Mouse (Mus musculus): Measurements from ENCODE around the gene Tars2. TPM values are rescaled to one million over a fixed set of nuclear protein-coding genes. Genes with fewer than 3 reads are reported as not detected.
"Not testable (repeated sequence)": the region's sequence is repeated elsewhere in the genome, so short reads cannot be mapped to it uniquely, and the experiment has no call there.

Tars2 gene
- polyA plus RNA-seq (2012; fragmentation: generic; extraction: Trizol) = 34.3 TPM

DNA sequence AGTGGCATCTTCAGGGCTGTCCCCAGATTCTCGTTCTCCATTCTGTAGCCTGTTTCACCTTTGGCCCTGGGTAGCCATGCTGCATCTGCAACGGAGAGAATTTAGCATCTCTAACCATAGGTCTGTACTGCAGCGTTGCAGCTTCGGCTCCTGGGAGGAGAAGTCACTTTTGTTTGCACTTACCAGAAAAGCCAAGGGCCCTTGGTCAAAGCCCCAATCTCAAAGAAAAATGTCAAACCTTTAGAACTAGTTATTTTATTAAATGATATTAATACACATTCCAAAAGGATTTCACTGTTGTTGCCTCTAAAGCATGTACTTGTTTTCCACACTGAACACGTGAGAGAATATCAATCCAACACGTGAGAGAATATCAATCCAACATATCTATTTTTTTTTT lies at the start of gene Tars2:
Gene Tars2 (minus strand): TSS at position 101 of the 400 bp plus-strand sequence.
- no peak within 1 kb of the TSS for H3K4me2 ChIP-seq (ENCODE audit: low read depth)
- no peak within 1 kb of the TSS for H3ac ChIP-seq (ENCODE audit: control insufficient read depth, insufficient read length)
- no peak within 1 kb of the TSS for H3K4me3 ChIP-seq
- H3K79me2 ChIP-seq (ENCODE audit: control insufficient read depth, insufficient read depth) = no peaks in the 10 kb centered on the region
- no peaks in the 10 kb centered on the region for H3K27me3 ChIP-seq (ENCODE audit: control insufficient read depth, insufficient read depth, insufficient read length)
- TF ChIP-seq MAX (IDR thresholded peaks at IDR 0.05; ENCODE audit: low read depth) = no peak
- no peak for TF ChIP-seq E2F4 (IDR thresholded peaks at IDR 0.05; ENCODE audit: insufficient read depth)
- no peak for TF ChIP-seq TCF12 (IDR thresholded peaks at IDR 0.05; ENCODE audit: insufficient read depth, poor library complexity, severe bottlenecking)
- no peak for TF ChIP-seq MYOG (IDR thresholded peaks at IDR 0.05; ENCODE audit: control insufficient read depth in 1 of 3, insufficient read depth in 1 of 3, insufficient read length in 2 of 3, low read depth in 2 of 3)
- no peak for TF ChIP-seq USF1 (IDR thresholded peaks at IDR 0.05; ENCODE audit: low read depth)
- no peak for TF ChIP-seq POLR2A (IDR thresholded peaks at IDR 0.05; ENCODE audit: insufficient read length, low read depth)
- TF ChIP-seq POLR2AphosphoS2 (IDR thresholded peaks at IDR 0.05; ENCODE audit: insufficient read length, low read depth) = no peak
- TF ChIP-seq MYOD1 (IDR thresholded peaks at IDR 0.05; ENCODE audit: control insufficient read depth in 1 of 3, insufficient read length in 2 of 3, low read depth in 2 of 3) = no peak
- TF ChIP-seq REST (IDR thresholded peaks at IDR 0.05; ENCODE audit: insufficient read depth, insufficient read length) = no peak
- no peak for TF ChIP-seq CEBPB (IDR thresholded peaks at IDR 0.05; ENCODE audit: insufficient read depth, poor library complexity, severe bottlenecking)
- TF ChIP-seq SRF (IDR thresholded peaks at IDR 0.05; ENCODE audit: control insufficient read depth, insufficient read length, low read depth) = no peak
- H3K36me3 ChIP-seq (ENCODE audit: control insufficient read depth, insufficient read depth) = peaks cover 2% of the 10 kb centered on the region

DNA sequence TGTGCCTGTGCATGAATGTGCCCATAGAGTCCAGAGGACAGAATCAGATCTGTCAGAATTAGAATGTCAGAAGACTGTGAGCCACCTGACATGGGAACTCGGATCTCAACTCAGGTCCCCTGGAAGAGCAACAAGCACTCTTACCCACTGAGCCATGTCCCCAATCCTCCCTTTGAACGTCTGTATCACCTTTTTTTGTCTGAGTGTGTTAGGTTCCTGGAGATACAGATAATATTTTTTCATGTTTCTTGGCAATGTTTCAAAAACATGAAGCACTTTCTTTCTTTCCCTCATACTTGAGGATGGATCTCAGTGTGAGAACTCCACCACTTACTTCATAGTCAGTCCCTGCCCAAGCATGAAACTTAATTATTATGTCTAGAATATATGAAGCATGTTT lies 48.4 kb upstream of the Tars2 start:
- peaks cover 98% of the 10 kb centered on the region for H3K79me2 ChIP-seq (ENCODE audit: control insufficient read depth, insufficient read depth)
- H3K36me3 ChIP-seq (ENCODE audit: control insufficient read depth, insufficient read depth) = peaks cover 8% of the 10 kb centered on the region

DNA sequence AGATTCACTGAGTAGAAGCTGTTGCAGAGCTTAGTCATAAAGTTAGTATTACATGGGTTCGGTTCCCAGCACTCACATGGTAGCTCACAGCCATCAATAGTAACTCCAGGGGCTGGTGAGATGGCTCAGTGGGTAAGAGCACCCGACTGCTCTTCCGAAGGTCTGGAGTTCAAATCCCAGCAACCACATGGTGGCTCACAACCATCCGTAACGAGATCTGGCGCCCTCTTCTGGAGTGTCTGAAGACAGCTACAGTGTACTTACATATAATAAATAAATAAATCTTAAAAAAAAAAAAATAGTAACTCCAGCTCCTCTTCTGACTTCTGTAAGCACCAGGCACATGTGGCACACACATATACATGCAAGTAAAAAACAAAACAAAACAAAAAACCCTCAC lies 47.6 kb upstream of the Tars2 start:
- H3K4me2 ChIP-seq (ENCODE audit: low read depth); H3ac ChIP-seq (ENCODE audit: control insufficient read depth, insufficient read length); H3K27me3 ChIP-seq (ENCODE audit: control insufficient read depth, insufficient read depth, insufficient read length); H3K36me3 ChIP-seq (ENCODE audit: control insufficient read depth, insufficient read depth); H3K4me3 ChIP-seq: not testable (repeated sequence)
- peaks cover 98% of the 10 kb centered on the region for H3K79me2 ChIP-seq (ENCODE audit: control insufficient read depth, insufficient read depth)

More for the DNA sequence above, 48.4 kb upstream of the Tars2 start:
- Histone ChIP-seq H3K4me3 (no peak overlapping the region), H3K27me3 (ENCODE audit: control insufficient read depth, insufficient read depth, insufficient read length) (no peaks in the 10 kb centered on the region), H3K4me2 (ENCODE audit: low read depth) (no peak overlapping the region), H3ac (ENCODE audit: control insufficient read depth, insufficient read length) (no peak overlapping the region)
- TF ChIP-seq MAX (IDR thresholded peaks at IDR 0.05; ENCODE audit: low read depth) (no peak), CEBPB (IDR thresholded peaks at IDR 0.05; ENCODE audit: insufficient read depth, poor library complexity, severe bottlenecking) (no peak), POLR2AphosphoS2 (IDR thresholded peaks at IDR 0.05; ENCODE audit: insufficient read length, low read depth) (no peak), POLR2A (IDR thresholded peaks at IDR 0.05; ENCODE audit: insufficient read length, low read depth) (no peak), TCF12 (IDR thresholded peaks at IDR 0.05; ENCODE audit: insufficient read depth, poor library complexity, severe bottlenecking) (no peak), MYOG (IDR thresholded peaks at IDR 0.05; ENCODE audit: control insufficient read depth in 1 of 3, insufficient read depth in 1 of 3, insufficient read length in 2 of 3, low read depth in 2 of 3) (no peak), E2F4 (IDR thresholded peaks at IDR 0.05; ENCODE audit: insufficient read depth) (no peak), USF1 (IDR thresholded peaks at IDR 0.05; ENCODE audit: low read depth) (no peak), MYOD1 (IDR thresholded peaks at IDR 0.05; ENCODE audit: control insufficient read depth in 1 of 3, insufficient read length in 2 of 3, low read depth in 2 of 3) (no peak), REST (IDR thresholded peaks at IDR 0.05; ENCODE audit: insufficient read depth, insufficient read length) (no peak), SRF (IDR thresholded peaks at IDR 0.05; ENCODE audit: control insufficient read depth, insufficient read length, low read depth) (no peak), TCF3 (IDR thresholded peaks at IDR 0.05; ENCODE audit: insufficient read length, low read depth) (no peak)

DNA sequence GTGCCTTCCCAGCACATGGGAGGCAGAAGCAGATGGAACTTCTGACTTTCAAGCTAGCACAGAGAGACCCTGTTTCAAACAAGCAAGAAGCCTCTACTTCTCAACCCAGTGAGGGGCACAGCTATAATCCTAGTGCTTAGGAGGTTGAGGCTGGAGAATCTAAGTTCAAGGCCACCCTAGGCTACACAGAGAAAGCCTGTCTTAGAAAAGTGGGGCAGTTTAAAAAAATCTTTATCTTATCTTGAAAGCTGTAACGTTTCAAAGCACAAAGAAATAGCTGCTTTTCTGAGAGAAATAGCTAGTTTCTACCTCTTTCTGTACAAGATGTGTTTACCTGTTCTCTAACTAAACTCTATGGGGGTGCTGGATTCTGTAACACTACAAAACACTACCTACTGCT lies 46.7 kb upstream of the Tars2 start:
- H3K27me3 ChIP-seq (ENCODE audit: control insufficient read depth, insufficient read depth, insufficient read length) = no peaks in the 10 kb centered on the region
- TF ChIP-seq TCF3 (IDR thresholded peaks at IDR 0.05; ENCODE audit: insufficient read length, low read depth) (no peak), MAX (IDR thresholded peaks at IDR 0.05; ENCODE audit: low read depth) (no peak), SRF (IDR thresholded peaks at IDR 0.05; ENCODE audit: control insufficient read depth, insufficient read length, low read depth) (no peak), REST (IDR thresholded peaks at IDR 0.05; ENCODE audit: insufficient read depth, insufficient read length) (no peak), POLR2AphosphoS2 (IDR thresholded peaks at IDR 0.05; ENCODE audit: insufficient read length, low read depth) (no peak), MYOG (IDR thresholded peaks at IDR 0.05; ENCODE audit: control insufficient read depth in 1 of 3, insufficient read depth in 1 of 3, insufficient read length in 2 of 3, low read depth in 2 of 3) (no peak), USF1 (IDR thresholded peaks at IDR 0.05; ENCODE audit: low read depth) (no peak), E2F4 (IDR thresholded peaks at IDR 0.05; ENCODE audit: insufficient read depth) (no peak), CEBPB (IDR thresholded peaks at IDR 0.05; ENCODE audit: insufficient read depth, poor library complexity, severe bottlenecking) (no peak), TCF12 (IDR thresholded peaks at IDR 0.05; ENCODE audit: insufficient read depth, poor library complexity, severe bottlenecking) (no peak), MYOD1 (IDR thresholded peaks at IDR 0.05; ENCODE audit: control insufficient read depth in 1 of 3, insufficient read length in 2 of 3, low read depth in 2 of 3) (no peak), POLR2A (IDR thresholded peaks at IDR 0.05; ENCODE audit: insufficient read length, low read depth) (no peak)
- H3K4me2 ChIP-seq (ENCODE audit: low read depth) = no peak overlapping the region
- H3K36me3 ChIP-seq (ENCODE audit: control insufficient read depth, insufficient read depth) = peaks cover 8% of the 10 kb centered on the region
- no peak overlapping the region for H3ac ChIP-seq (ENCODE audit: control insufficient read depth, insufficient read length)
- H3K4me3 ChIP-seq = no peak overlapping the region
- peaks cover 98% of the 10 kb centered on the region for H3K79me2 ChIP-seq (ENCODE audit: control insufficient read depth, insufficient read depth)

DNA sequence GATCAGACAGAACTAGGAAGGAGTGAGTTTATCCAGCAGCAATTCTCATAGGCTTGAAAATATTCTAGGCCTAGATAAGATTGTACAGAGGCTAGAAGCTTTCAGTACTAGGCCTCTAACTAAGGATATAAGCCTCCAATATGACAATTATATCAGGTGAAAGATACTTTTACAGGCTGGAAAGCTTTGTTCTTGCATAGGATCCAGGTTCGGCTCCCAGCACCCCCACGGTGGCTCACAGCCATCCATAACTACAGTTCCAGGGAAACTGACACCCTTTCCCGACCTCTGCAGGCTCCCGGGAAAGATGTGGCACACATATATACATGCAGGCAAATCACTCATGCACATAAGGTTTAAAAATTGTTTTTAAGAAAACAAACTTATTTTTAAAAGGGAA lies 43.8 kb upstream of the Tars2 start:
- no peaks in the 10 kb centered on the region for H3K27me3 ChIP-seq (ENCODE audit: control insufficient read depth, insufficient read depth, insufficient read length)
- peaks cover 8% of the 10 kb centered on the region for H3K36me3 ChIP-seq (ENCODE audit: control insufficient read depth, insufficient read depth)
- H3K4me3 ChIP-seq = no peak overlapping the region
- peaks cover 98% of the 10 kb centered on the region for H3K79me2 ChIP-seq (ENCODE audit: control insufficient read depth, insufficient read depth)
- H3K4me2 ChIP-seq (ENCODE audit: low read depth) = no peak overlapping the region
- TF ChIP-seq SRF (IDR thresholded peaks at IDR 0.05; ENCODE audit: control insufficient read depth, insufficient read length, low read depth) (no peak), MYOD1 (IDR thresholded peaks at IDR 0.05; ENCODE audit: control insufficient read depth in 1 of 3, insufficient read length in 2 of 3, low read depth in 2 of 3) (no peak), MYOG (IDR thresholded peaks at IDR 0.05; ENCODE audit: control insufficient read depth in 1 of 3, insufficient read depth in 1 of 3, insufficient read length in 2 of 3, low read depth in 2 of 3) (no peak), POLR2AphosphoS2 (IDR thresholded peaks at IDR 0.05; ENCODE audit: insufficient read length, low read depth) (no peak), REST (IDR thresholded peaks at IDR 0.05; ENCODE audit: insufficient read depth, insufficient read length) (no peak), CEBPB (IDR thresholded peaks at IDR 0.05; ENCODE audit: insufficient read depth, poor library complexity, severe bottlenecking) (no peak), TCF3 (IDR thresholded peaks at IDR 0.05; ENCODE audit: insufficient read length, low read depth) (no peak), POLR2A (IDR thresholded peaks at IDR 0.05; ENCODE audit: insufficient read length, low read depth) (no peak), TCF12 (IDR thresholded peaks at IDR 0.05; ENCODE audit: insufficient read depth, poor library complexity, severe bottlenecking) (no peak), MAX (IDR thresholded peaks at IDR 0.05; ENCODE audit: low read depth) (no peak), USF1 (IDR thresholded peaks at IDR 0.05; ENCODE audit: low read depth) (no peak), E2F4 (IDR thresholded peaks at IDR 0.05; ENCODE audit: insufficient read depth) (no peak)
- no peak overlapping the region for H3ac ChIP-seq (ENCODE audit: control insufficient read depth, insufficient read length)
